Comparison of ENCODE assay signal across 8 mouse cellular contexts in genomic region chr8:92365944-92366735, GRCm38 (mm10). TPM values are rescaled to one million over a fixed set of nuclear protein-coding genes. Genes with fewer than 3 reads are reported as not detected.
A peak's percentile ranks its signal among the peaks of the same experiment; 100 is the strongest.
DNase-seq lines count a peak whose midpoint lies in the region; ATAC-seq and TF ChIP-seq lines count a peak whose summit lies in the region.

No protein-coding gene starts in this region.

- TF ChIP-seq CTCF in liver, postnatal 0 days (IDR thresholded peaks at IDR 0.05; ENCODE audit: low read depth) = no peak

- no peak overlapping the region for H3K9ac ChIP-seq in intestine, embryonic 14.5 days (ENCODE audit: low read length)
- no peak overlapping the region for H3K9ac ChIP-seq in intestine, embryonic 15.5 days
- H3K9ac ChIP-seq in hindbrain, embryonic 16.5 days (ENCODE audit: low read depth, low read length) = no peak overlapping the region
- no peak overlapping the region for H3K9ac ChIP-seq in liver, postnatal 0 days (replicated peaks)

- no peak for TF ChIP-seq EP300 in liver, postnatal 0 days (IDR thresholded peaks at IDR 0.05; ENCODE audit: low read depth)

- H3K4me1 ChIP-seq in intestine, embryonic 14.5 days (replicated peaks; ENCODE audit: control insufficient read depth, insufficient read depth, low read length) = no peaks in the 10 kb centered on the region
- peaks cover 9% of the 10 kb centered on the region; the same call in 1 of the 2 replicates for H3K4me1 ChIP-seq in intestine, embryonic 15.5 days (replicated peaks)
- H3K4me1 ChIP-seq in embryonic facial prominence, embryonic 10.5 days = peaks cover 65% of the 10 kb centered on the region
- H3K4me1 ChIP-seq in hindbrain, embryonic 16.5 days (ENCODE audit: control insufficient read depth, insufficient read depth, low read depth, low read length) = no peaks in the 10 kb centered on the region; the same call in 1 of the 2 replicates
- H3K4me1 ChIP-seq in liver, postnatal 0 days (ENCODE audit: insufficient read depth) = no peaks in the 10 kb centered on the region

- peak; percentile 77 for DNase-seq in intestine, embryonic 14.5 days (ENCODE audit: low spot score)
- DNase-seq in embryonic facial prominence, embryonic 10.5 days (ENCODE audit: low spot score) = no peak
- DNase-seq in neural tube, embryonic 10.5 days (ENCODE audit: extremely low spot score, low spot score) = peak; percentile 50
- no peak for DNase-seq in c-Kit-positive CD71-positive TER-119-positive erythroid progenitor cells, embryonic 14.5 days (ENCODE audit: low spot score)
- no peak for DNase-seq in kidney, postnatal 25 days
- no peak for DNase-seq in liver, postnatal 0 days

- H3K9me3 ChIP-seq in intestine, embryonic 14.5 days (ENCODE audit: control insufficient read depth, low read length) = no peaks in the 10 kb centered on the region
- H3K9me3 ChIP-seq in intestine, embryonic 15.5 days = no peaks in the 10 kb centered on the region
- no peaks in the 10 kb centered on the region for H3K9me3 ChIP-seq in embryonic facial prominence, embryonic 10.5 days
- H3K9me3 ChIP-seq in hindbrain, embryonic 16.5 days (ENCODE audit: control insufficient read depth, low read length) = no peaks in the 10 kb centered on the region
- H3K9me3 ChIP-seq in liver, postnatal 0 days (ENCODE audit: low read length) = no peaks in the 10 kb centered on the region

- H3K4me3 ChIP-seq in intestine, embryonic 14.5 days (ENCODE audit: low read depth, low read length) = no peak overlapping the region
- no peak overlapping the region for H3K4me3 ChIP-seq in intestine, embryonic 15.5 days (replicated peaks)
- peak overlapping the region; percentile 79 for H3K4me3 ChIP-seq in embryonic facial prominence, embryonic 10.5 days
- peak overlapping the region; percentile 15; the same call in 1 of the 2 replicates for H3K4me3 ChIP-seq in hindbrain, embryonic 16.5 days (ENCODE audit: low read length)
- H3K4me3 ChIP-seq in liver, postnatal 0 days (ENCODE audit: low read depth, low read length) = no peak overlapping the region

- no peak overlapping the region for H3K27ac ChIP-seq in intestine, embryonic 14.5 days (ENCODE audit: low read depth)
- no peak overlapping the region for H3K27ac ChIP-seq in intestine, embryonic 15.5 days
- peak overlapping the region; percentile 69 for H3K27ac ChIP-seq in embryonic facial prominence, embryonic 10.5 days (replicated peaks)
- no peak overlapping the region; the same call in 1 of the 2 replicates for H3K27ac ChIP-seq in hindbrain, embryonic 16.5 days (ENCODE audit: low read depth, low read length)
- no peak overlapping the region for H3K27ac ChIP-seq in liver, postnatal 0 days (ENCODE audit: low read depth)

- H3K27me3 ChIP-seq in intestine, embryonic 14.5 days (replicated peaks; ENCODE audit: control insufficient read depth, insufficient read depth, low read length) = peaks cover 93% of the 10 kb centered on the region
- peaks cover 83% of the 10 kb centered on the region for H3K27me3 ChIP-seq in intestine, embryonic 15.5 days (replicated peaks)
- peaks cover 93% of the 10 kb centered on the region for H3K27me3 ChIP-seq in embryonic facial prominence, embryonic 10.5 days (replicated peaks; ENCODE audit: low read depth, poor library complexity, severe bottlenecking)
- H3K27me3 ChIP-seq in hindbrain, embryonic 16.5 days (replicated peaks; ENCODE audit: control insufficient read depth, insufficient read depth, low read length) = peaks cover 27% of the 10 kb centered on the region
- peaks cover 88% of the 10 kb centered on the region for H3K27me3 ChIP-seq in liver, postnatal 0 days (ENCODE audit: insufficient read depth, low read length)

- WGBS in intestine, embryonic 14.5 days = 6% methylated on average over 26 of the region's 26 CpGs
- 4% methylated on average over 26 of the region's 26 CpGs for WGBS in intestine, embryonic 15.5 days
- 11% methylated on average over 26 of the region's 26 CpGs for WGBS in embryonic facial prominence, embryonic 10.5 days
- WGBS in hindbrain, embryonic 16.5 days = 12% methylated on average over 26 of the region's 26 CpGs
- 9% methylated on average over 26 of the region's 26 CpGs for WGBS in liver, postnatal 0 days (ENCODE audit: insufficient replicate concordance)

- ATAC-seq in intestine, embryonic 14.5 days (replicated peaks; ENCODE audit: low FRiP score, low TSS enrichment, low read depth) = no peak
- ATAC-seq in intestine, embryonic 15.5 days = no peak
- peak; percentile 15; the same call in 1 of the 2 replicates for ATAC-seq in hindbrain, embryonic 16.5 days
- ATAC-seq in liver, postnatal 0 days = no peak

- no peak overlapping the region for H3K4me2 ChIP-seq in intestine, embryonic 14.5 days (ENCODE audit: low read length)
- H3K4me2 ChIP-seq in intestine, embryonic 15.5 days (replicated peaks) = no peak overlapping the region
- H3K4me2 ChIP-seq in hindbrain, embryonic 16.5 days (ENCODE audit: low read length) = peak overlapping the region; percentile 47
- H3K4me2 ChIP-seq in liver, postnatal 0 days (ENCODE audit: low read depth, low read length) = no peak overlapping the region

- H3K36me3 ChIP-seq in intestine, embryonic 14.5 days (ENCODE audit: control insufficient read depth, insufficient read depth, low read length) = no peaks in the 10 kb centered on the region
- H3K36me3 ChIP-seq in intestine, embryonic 15.5 days = no peaks in the 10 kb centered on the region
- H3K36me3 ChIP-seq in embryonic facial prominence, embryonic 10.5 days (replicated peaks) = no peaks in the 10 kb centered on the region; the same call in 1 of the 2 replicates
- H3K36me3 ChIP-seq in hindbrain, embryonic 16.5 days (ENCODE audit: control insufficient read depth, insufficient read depth, low read length) = no peaks in the 10 kb centered on the region
- no peaks in the 10 kb centered on the region for H3K36me3 ChIP-seq in liver, postnatal 0 days (replicated peaks; ENCODE audit: insufficient read depth, low read length)

RNA-seq across cellular contexts. Expression of gene Irx5, which starts 8.7 kb away (rescaled TPM):
- 0.07 TPM in 1 of 2 replicates, not detected in the other for polyA plus RNA-seq in intestine, embryonic 14.5 days (2014; fragmentation: Nextera tagmentation; extraction: Ambion mirVana)
- 0.11 and 0.13 TPM in 2 replicates for polyA plus RNA-seq in intestine, embryonic 15.5 days (2015; fragmentation: Nextera tagmentation; extraction: Ambion mirVana)
- 9.5 and 10.2 TPM in 2 replicates for polyA plus RNA-seq in embryonic facial prominence, embryonic 10.5 days (2016; fragmentation: Nextera tagmentation; extraction: Ambion mirVana)
- polyA plus RNA-seq in hindbrain, embryonic 16.5 days (2015; fragmentation: Nextera tagmentation; extraction: Ambion mirVana) = 8.0 and 9.4 TPM in 2 replicates
- polyA plus RNA-seq in liver, postnatal 0 days (2015; fragmentation: Nextera tagmentation; extraction: Ambion mirVana) = not detected in 2 replicates

Comparison
In these comparisons a context has a peak if more than half of its experiments do, and no peak if none do; other contexts are left out.
1. DNase-seq: peak in intestine, embryonic 14.5 days (single experiment) and neural tube, embryonic 10.5 days (single experiment); none in embryonic facial prominence, embryonic 10.5 days (single experiment), c-Kit-positive CD71-positive TER-119-positive erythroid progenitor cells, embryonic 14.5 days (single experiment), kidney, postnatal 25 days (0 of 2) and liver, postnatal 0 days (single experiment).
2. H3K4me3 ChIP-seq: peak in embryonic facial prominence, embryonic 10.5 days (single experiment) and hindbrain, embryonic 16.5 days (single experiment); none in intestine, embryonic 14.5 days (single experiment), intestine, embryonic 15.5 days (single experiment) and liver, postnatal 0 days (single experiment).